Mouse (Mus musculus): ENCODE measurements around the gene Plac1. TPM values are rescaled to one million over a fixed set of nuclear protein-coding genes. Genes with fewer than 3 reads are reported as not detected.

Gene Plac1
- polyA plus RNA-seq, 1 experiment from 2014 or later, result 4.6 TPM

- Histone ChIP-seq H3K4me1 (ENCODE audit: control insufficient read depth, insufficient read depth, low read length) (no peaks in the 10 kb centered on the region), H3K4me3 (ENCODE audit: low read length) (no peak overlapping the region), H3K36me3 (ENCODE audit: control insufficient read depth, insufficient read depth) (no peaks in the 10 kb centered on the region), H3K4me2 (ENCODE audit: low read depth, low read length) (no peak overlapping the region), H3K9ac (ENCODE audit: low read length) (no peak overlapping the region), H3K9me3 (replicated peaks; ENCODE audit: control insufficient read depth, low read length) (no peaks in the 10 kb centered on the region), H3K27ac (ENCODE audit: low read length) (no peak overlapping the region), H3K27me3 (ENCODE audit: control insufficient read depth, insufficient read depth, low read length) (no peaks in the 10 kb centered on the region)
- ATAC-seq (replicated peaks; ENCODE audit: extremely low read depth, insufficient read depth, low FRiP score), result no peak
- 75% methylated on average over 5 of the region's 5 CpGs for WGBS
Measured at GRCm38 (mm10) chrX:53085559-53085958, 154.4 kb downstream of the Plac1 start.

DNA sequence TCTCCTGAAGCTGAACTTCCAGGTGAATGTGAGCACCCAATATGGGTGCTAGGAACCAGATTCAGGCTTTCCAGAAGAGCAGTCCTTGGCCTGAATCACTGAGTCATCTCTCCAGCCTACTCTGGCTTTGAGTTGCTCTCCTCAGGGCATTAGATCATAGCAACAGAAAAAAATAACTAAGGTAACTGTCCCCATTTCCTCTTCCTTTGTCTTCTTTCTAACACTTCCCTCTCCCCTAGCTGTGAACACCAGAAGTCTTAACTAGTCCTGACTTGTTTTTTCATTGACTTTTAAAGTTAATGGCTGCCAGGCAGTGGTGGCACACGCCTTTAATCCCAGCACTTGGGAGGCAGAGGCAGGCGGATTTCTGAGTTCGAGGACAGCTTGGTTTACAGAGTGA is 175.5 kb downstream of the Plac1 start:
- H3K4me2 ChIP-seq (ENCODE audit: low read depth, low read length), result no peak overlapping the region
- no peak for ATAC-seq (replicated peaks; ENCODE audit: extremely low read depth, insufficient read depth, low FRiP score)
- H3K27me3 ChIP-seq (ENCODE audit: control insufficient read depth, insufficient read depth, low read length), result no peaks in the 10 kb centered on the region
- H3K4me1 ChIP-seq (ENCODE audit: control insufficient read depth, insufficient read depth, low read length), result 0 out of 2 replicates have a peak, but pooled peaks cover 2% of the 10 kb centered on the region
- H3K9me3 ChIP-seq (replicated peaks; ENCODE audit: control insufficient read depth, low read length), result no peaks in the 10 kb centered on the region
- 86% methylated on average over 3 of the region's 3 CpGs for WGBS
- no peak overlapping the region for H3K9ac ChIP-seq (ENCODE audit: low read length)
- H3K4me3 ChIP-seq (ENCODE audit: low read length), result no peak overlapping the region
- H3K27ac ChIP-seq (ENCODE audit: low read length), result no peak overlapping the region
- no peaks in the 10 kb centered on the region for H3K36me3 ChIP-seq (ENCODE audit: control insufficient read depth, insufficient read depth)

GRCm38 (mm10) chrX:53059426-53060007 is 180.4 kb downstream of the Plac1 start:
- no peaks in the 10 kb centered on the region for H3K9me3 ChIP-seq (replicated peaks; ENCODE audit: control insufficient read depth, low read length)
- 35% methylated on average over 11 of the region's 11 CpGs for WGBS
- ATAC-seq (replicated peaks; ENCODE audit: extremely low read depth, insufficient read depth, low FRiP score), result no peak
- H3K27me3 ChIP-seq (ENCODE audit: control insufficient read depth, insufficient read depth, low read length), result no peaks in the 10 kb centered on the region
- 0 out of 2 replicates have a peak, but pooled peaks cover 2% of the 10 kb centered on the region for H3K4me1 ChIP-seq (ENCODE audit: control insufficient read depth, insufficient read depth, low read length)
- peak overlapping the region; percentile 73 for H3K4me2 ChIP-seq (ENCODE audit: low read depth, low read length)
- peak overlapping the region; percentile 70; the same call in 1 of the 2 replicates for H3K9ac ChIP-seq (ENCODE audit: low read length)
- H3K27ac ChIP-seq (ENCODE audit: low read length), result peak overlapping the region; percentile 98
- no peak overlapping the region; the same call in 1 of the 2 replicates for H3K4me3 ChIP-seq (ENCODE audit: low read length)
- no peaks in the 10 kb centered on the region for H3K36me3 ChIP-seq (ENCODE audit: control insufficient read depth, insufficient read depth)

DNA sequence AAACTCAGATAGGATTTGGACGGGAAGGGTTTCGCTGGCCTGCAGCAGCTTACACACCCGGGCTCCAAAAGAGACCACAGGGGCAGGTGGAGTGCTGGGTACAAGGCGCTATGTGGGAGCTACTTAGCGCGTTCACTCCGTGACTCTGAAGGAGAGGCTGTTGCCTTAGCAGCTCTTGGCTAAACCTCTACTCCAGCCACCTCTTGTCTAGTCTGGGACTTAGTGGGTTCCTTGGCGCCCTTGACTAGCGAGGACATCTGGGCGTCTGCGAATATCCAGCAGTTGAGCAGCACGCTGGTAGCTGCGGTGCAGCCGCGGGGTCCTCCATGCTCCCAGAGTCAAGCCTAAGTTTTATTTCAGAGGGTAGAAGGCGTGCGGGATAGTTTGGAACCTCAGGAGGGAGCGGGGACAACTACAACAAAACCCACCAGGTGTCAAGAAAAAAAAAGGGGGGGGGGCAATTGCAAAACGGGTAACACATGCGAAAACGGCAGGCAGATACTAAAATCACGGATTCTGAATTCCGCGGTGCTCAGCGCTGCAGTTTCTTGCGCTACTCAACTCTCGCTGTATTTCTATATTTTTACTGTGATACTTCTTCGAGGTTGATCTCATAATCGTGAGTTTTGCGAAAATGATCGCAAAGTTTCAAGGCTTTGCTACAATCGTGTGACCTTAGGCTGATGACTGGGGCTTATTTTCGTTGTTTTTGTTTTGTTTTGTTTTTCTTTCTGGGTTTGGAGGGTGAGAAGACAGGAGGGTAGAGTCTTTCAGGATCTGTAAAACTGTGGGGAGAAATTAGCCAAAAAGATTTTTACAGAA is 181.2 kb downstream of the Plac1 start:
- H3K27ac ChIP-seq (ENCODE audit: low read length), result peak overlapping the region; percentile 98
- no peaks in the 10 kb centered on the region for H3K27me3 ChIP-seq (ENCODE audit: control insufficient read depth, insufficient read depth, low read length)
- H3K4me1 ChIP-seq (ENCODE audit: control insufficient read depth, insufficient read depth, low read length), result 0 out of 2 replicates have a peak, but pooled peaks cover 2% of the 10 kb centered on the region
- WGBS, result 10% methylated on average over 33 of the region's 33 CpGs
- peak overlapping the region; percentile 70 for H3K9ac ChIP-seq (ENCODE audit: low read length)
- ATAC-seq (replicated peaks; ENCODE audit: extremely low read depth, insufficient read depth, low FRiP score), result no peak
- peak overlapping the region; percentile 39 for H3K4me3 ChIP-seq (ENCODE audit: low read length)
- no peaks in the 10 kb centered on the region for H3K9me3 ChIP-seq (replicated peaks; ENCODE audit: control insufficient read depth, low read length)
- H3K36me3 ChIP-seq (ENCODE audit: control insufficient read depth, insufficient read depth), result 0 out of 2 replicates have a peak, but pooled peaks cover 4% of the 10 kb centered on the region
- H3K4me2 ChIP-seq (ENCODE audit: low read depth, low read length), result peak overlapping the region; percentile 73

- H3K4me3 ChIP-seq (ENCODE audit: low read length), result peak overlapping the region; percentile 67
- 0 out of 2 replicates have a peak, but pooled peaks cover 2% of the 10 kb centered on the region for H3K4me1 ChIP-seq (ENCODE audit: control insufficient read depth, insufficient read depth, low read length)
- peak overlapping the region; percentile 70 for H3K9ac ChIP-seq (ENCODE audit: low read length)
- no peaks in the 10 kb centered on the region for H3K27me3 ChIP-seq (ENCODE audit: control insufficient read depth, insufficient read depth, low read length)
- H3K27ac ChIP-seq (ENCODE audit: low read length), result peak overlapping the region; percentile 98
- no peaks in the 10 kb centered on the region for H3K9me3 ChIP-seq (replicated peaks; ENCODE audit: control insufficient read depth, low read length)
- H3K36me3 ChIP-seq (ENCODE audit: control insufficient read depth, insufficient read depth), result 0 out of 2 replicates have a peak, but pooled peaks cover 4% of the 10 kb centered on the region
- 23% methylated on average over 6 of the region's 6 CpGs for WGBS
- no peak for ATAC-seq (replicated peaks; ENCODE audit: extremely low read depth, insufficient read depth, low FRiP score)
- H3K4me2 ChIP-seq (ENCODE audit: low read depth, low read length), result peak overlapping the region; percentile 73
Measured at GRCm38 (mm10) chrX:53057760-53058090, 182.2 kb downstream of the Plac1 start.

DNA sequence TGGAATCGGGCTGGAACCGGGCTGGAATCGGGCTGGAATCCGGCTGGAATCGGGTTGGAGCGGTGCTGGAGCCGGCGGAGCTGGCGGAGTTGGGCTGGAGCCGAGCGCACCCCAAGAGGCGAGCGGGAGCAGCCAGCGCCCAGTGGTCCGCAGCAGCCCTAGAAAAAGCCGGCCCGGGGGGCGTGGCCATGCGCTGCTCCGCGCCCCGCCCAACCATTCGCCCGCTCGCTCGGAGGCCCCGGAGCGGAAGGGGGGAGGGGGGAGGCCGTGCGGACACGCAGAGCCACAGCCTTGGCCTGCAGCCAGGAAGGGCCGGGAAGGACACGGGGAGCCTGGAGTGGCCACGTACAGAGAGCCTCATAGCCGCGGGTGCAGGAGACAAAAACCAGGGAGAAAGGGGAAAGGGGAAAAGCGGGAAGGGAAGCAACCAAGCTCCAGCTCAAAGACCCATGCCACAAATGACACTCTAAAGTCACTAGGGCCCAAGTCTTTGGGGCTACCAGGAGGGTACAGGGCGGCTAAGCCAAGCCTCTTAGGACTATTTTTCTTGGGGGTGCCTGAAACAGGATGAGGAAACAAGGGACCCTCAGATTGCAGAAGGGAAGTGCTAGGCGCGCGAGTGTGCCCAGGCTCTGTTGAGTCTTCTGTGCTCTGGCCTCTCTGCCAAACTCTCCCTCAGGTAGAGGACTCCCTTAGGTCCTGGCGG is 182.7 kb downstream of the Plac1 start:
- Histone ChIP-seq H3K4me3 (ENCODE audit: low read length) (peak overlapping the region; percentile 67), H3K4me1 (ENCODE audit: control insufficient read depth, insufficient read depth, low read length) (0 out of 2 replicates have a peak, but pooled peaks cover 2% of the 10 kb centered on the region), H3K27ac (ENCODE audit: low read length) (peak overlapping the region; percentile 98), H3K4me2 (ENCODE audit: low read depth, low read length) (peak overlapping the region; percentile 73), H3K27me3 (ENCODE audit: control insufficient read depth, insufficient read depth, low read length) (no peaks in the 10 kb centered on the region), H3K9me3 (replicated peaks; ENCODE audit: control insufficient read depth, low read length) (no peaks in the 10 kb centered on the region), H3K9ac (ENCODE audit: low read length) (peak overlapping the region; percentile 88), H3K36me3 (ENCODE audit: control insufficient read depth, insufficient read depth) (0 out of 2 replicates have a peak, but pooled peaks cover 4% of the 10 kb centered on the region)
- ATAC-seq (replicated peaks; ENCODE audit: extremely low read depth, insufficient read depth, low FRiP score), result peak; percentile 79
- WGBS, result 12% methylated on average over 31 of the region's 42 CpGs

GRCm38 (mm10) chrX:53056627-53057026 is 183.3 kb downstream of the Plac1 start:
- ATAC-seq (replicated peaks; ENCODE audit: extremely low read depth, insufficient read depth, low FRiP score), result peak; percentile 6
- no peaks in the 10 kb centered on the region for H3K9me3 ChIP-seq (replicated peaks; ENCODE audit: control insufficient read depth, low read length)
- WGBS, result 9% methylated on average over 32 of the region's 33 CpGs

GRCm38 (mm10) chrX:53055771-53056170 is 184.1 kb downstream of the Plac1 start:
- Histone ChIP-seq H3K27me3 (ENCODE audit: control insufficient read depth, insufficient read depth, low read length) (no peaks in the 10 kb centered on the region), H3K9me3 (replicated peaks; ENCODE audit: control insufficient read depth, low read length) (no peaks in the 10 kb centered on the region), H3K36me3 (ENCODE audit: control insufficient read depth, insufficient read depth) (0 out of 2 replicates have a peak, but pooled peaks cover 4% of the 10 kb centered on the region), H3K9ac (ENCODE audit: low read length) (peak overlapping the region; percentile 88), H3K27ac (ENCODE audit: low read length) (peak overlapping the region; percentile 98), H3K4me1 (ENCODE audit: control insufficient read depth, insufficient read depth, low read length) (peaks cover 2% of the 10 kb centered on the region; the same call in 1 of the 2 replicates), H3K4me2 (ENCODE audit: low read depth, low read length) (peak overlapping the region; percentile 73), H3K4me3 (ENCODE audit: low read length) (peak overlapping the region; percentile 67)
- WGBS, result 16% methylated on average over 9 of the region's 9 CpGs
- ATAC-seq (replicated peaks; ENCODE audit: extremely low read depth, insufficient read depth, low FRiP score), result no peak

More at GRCm38 (mm10) chrX:53056627-53057026, 183.3 kb downstream of the Plac1 start:
- 0 out of 2 replicates have a peak, but pooled peaks cover 2% of the 10 kb centered on the region for H3K4me1 ChIP-seq (ENCODE audit: control insufficient read depth, insufficient read depth, low read length)
- H3K27ac ChIP-seq (ENCODE audit: low read length), result peak overlapping the region; percentile 98
- no peaks in the 10 kb centered on the region for H3K27me3 ChIP-seq (ENCODE audit: control insufficient read depth, insufficient read depth, low read length)
- peak overlapping the region; percentile 73 for H3K4me2 ChIP-seq (ENCODE audit: low read depth, low read length)
- H3K9ac ChIP-seq (ENCODE audit: low read length), result peak overlapping the region; percentile 88
- H3K36me3 ChIP-seq (ENCODE audit: control insufficient read depth, insufficient read depth), result 0 out of 2 replicates have a peak, but pooled peaks cover 4% of the 10 kb centered on the region
- peak overlapping the region; percentile 67 for H3K4me3 ChIP-seq (ENCODE audit: low read length)

Measured in heart, embryonic 16.5 days (tissue).